Mouse (Mus musculus) hindbrain, postnatal 0 days (tissue): ENCODE results near the gene Zfp426. TPM values are rescaled to one million over a fixed set of nuclear protein-coding genes. Genes with fewer than 3 reads are reported as not detected.

ENCODE experiments used
- ATAC-seq: fragments of 200-750 bp; cut with Nextera tagmentation; 2 replicates; pipeline ENCODE4 v1.8.0; 2017; ENCODE audit warnings: mild to moderate bottlenecking, moderate TSS enrichment, moderate library complexity
- DNase-seq: peaks from one replicate; pipeline ENCODE4 v3.0.0-alpha.2; 2015; ENCODE audit warnings: low spot score
- H3K27ac ChIP-seq: fragments of 300-500 bp; sonication (generic); 2 replicates; pipeline ENCODE4 v1.5.1; 2014; ENCODE audit warnings: mild to moderate bottlenecking
- H3K27me3 ChIP-seq: fragments of 300-500 bp; sonication (generic); 2 replicates; pipeline ENCODE4 v1.6.1; 2014; ENCODE audit warnings: low read length, mixed read lengths; ENCODE audit not compliant: insufficient read depth
- H3K36me3 ChIP-seq: fragments of 300-500 bp; sonication (generic); 2 replicates; pipeline ENCODE4 v1.6.1; 2014; ENCODE audit warnings: low read length, mixed read lengths; ENCODE audit not compliant: insufficient read depth
- H3K4me1 ChIP-seq: fragments of 300-500 bp; sonication (generic); 2 replicates; pipeline ENCODE4 v1.6.1; 2014; ENCODE audit warnings: antibody characterized with exemption, low read length, mixed read lengths; ENCODE audit not compliant: insufficient read depth
- H3K4me2 ChIP-seq: fragments of 300-500 bp; sonication (generic); 2 replicates; pipeline ENCODE4 v1.6.1; 2014; ENCODE audit warnings: low read depth, mild to moderate bottlenecking, low read length, moderate library complexity, mixed read lengths
- H3K4me3 ChIP-seq: fragments of 300-500 bp; sonication (generic); 2 replicates; pipeline ENCODE4 v1.5.1; 2014; ENCODE audit warnings: low read length
- H3K9ac ChIP-seq: fragments of 300-500 bp; sonication (generic); replicated peaks from 2 replicates; pipeline ENCODE4 v1.6.1; 2014; ENCODE audit warnings: mild to moderate bottlenecking, low read length, moderate library complexity, mixed read lengths
- H3K9me3 ChIP-seq: fragments of 300-500 bp; sonication (generic); 2 replicates; pipeline ENCODE4 v1.6.1; 2016; ENCODE audit warnings: low read length, mixed read lengths
- CTCF ChIP-seq: IDR thresholded peaks from 2 replicates; pipeline ENCODE4 v1.5.1; 2016; ENCODE audit warnings: antibody characterized with exemption, control low read depth, low read depth
- WGBS: fragments of 180-500 bp; shearing (Covaris S2); extraction: QIAGEN DNeasy Blood & Tissue Kit; methylation state at CpG from one replicate; pipeline ENCODE4 v1.1.7; 2014; 5-methylcytosine and 5-hydroxymethylcytosine counted together
- polyA plus RNA-seq: library from polyadenylated mRNA; unstranded; fragments of >200 nt; fragmentation: Nextera tagmentation; extraction: Ambion mirVana; gene quantifications from 2 replicates; pipeline ENCODE4 v1.2.1, GENCODE M21; 2015
- total RNA-seq: library from RNA; depleted of rRNA; stranded (reverse); fragments of >200 nt; gene quantifications from 2 replicates; pipeline ENCODE4 v1.2.3, GENCODE M21; 2014; rRNA removed

Zfp426 gene
- total and polyA plus RNA-seq, 2 experiments from 2014 or later: 22.1 to 48.3 TPM

DNA sequence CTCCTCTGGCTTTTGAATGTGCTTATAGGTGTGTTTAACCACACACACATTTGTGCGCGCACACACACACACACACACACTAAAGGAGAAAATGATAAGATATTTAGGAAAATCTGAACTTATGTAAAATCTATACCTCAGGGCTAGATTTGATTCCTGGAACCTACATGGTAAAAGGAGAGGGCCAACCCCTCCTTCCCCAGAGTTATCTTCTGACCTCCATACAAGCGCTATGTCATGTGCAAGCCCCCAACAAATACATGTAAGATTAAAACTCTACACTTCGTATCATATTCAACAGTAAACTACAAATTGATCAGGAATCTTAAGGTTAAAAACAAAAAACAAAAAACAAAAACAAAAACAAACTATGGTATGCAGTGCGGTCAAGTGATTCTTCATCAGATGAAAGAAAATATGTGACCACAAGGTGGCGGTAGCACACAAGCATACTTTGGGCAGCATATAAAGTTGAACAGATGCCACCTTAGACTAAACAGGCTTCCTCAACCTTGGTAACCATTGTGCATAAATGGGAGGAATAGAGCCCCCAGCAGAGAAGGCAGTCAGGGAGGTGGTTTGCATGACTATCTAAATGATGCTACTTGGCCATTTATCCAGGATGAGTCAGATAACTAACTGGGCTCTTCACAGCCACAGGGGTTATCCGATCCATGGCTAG, 25.6 kb downstream of the Zfp426 start:
- Histone ChIP-seq H3K36me3 (peaks cover 24% of the 10 kb centered on the region), H3K4me3 (no peak overlapping the region), H3K4me2 (no peak overlapping the region), H3K27ac (no peak overlapping the region), H3K9ac (no peak overlapping the region), H3K27me3 (no peaks in the 10 kb centered on the region), H3K4me1 (no peaks in the 10 kb centered on the region), H3K9me3 (no peaks in the 10 kb centered on the region)
- WGBS: 55% methylated on average over 7 of the region's 7 CpGs
- TF ChIP-seq CTCF: peak; percentile 91
- ATAC-seq (peak; percentile 82), DNase-seq (peak; percentile 91)

- no peaks in the 10 kb centered on the region for H3K27me3 ChIP-seq
- WGBS: under 1% methylated on average over 48 of the region's 48 CpGs
- H3K9me3 ChIP-seq: no peaks in the 10 kb centered on the region
- H3K36me3 ChIP-seq: peaks cover 5% of the 10 kb centered on the region; the same call in 1 of the 2 replicates
- H3K9ac ChIP-seq: peak within 1 kb of the TSS; percentile 81
- H3K4me1 ChIP-seq: peaks cover 6% of the 10 kb centered on the region
- H3K27ac ChIP-seq: peak within 1 kb of the TSS; percentile 89
- peak; percentile 89 for DNase-seq
- peak within 1 kb of the TSS; percentile 62 for H3K4me3 ChIP-seq
- ATAC-seq: peak; percentile 93
- no peak for TF ChIP-seq CTCF
- peak within 1 kb of the TSS; percentile 87 for H3K4me2 ChIP-seq
Observed at GRCm38 (mm10) chr9:20459377-20460317, 32.9 kb downstream of the Zfp426 start, which contains the start of gene Zfp26. TSS of gene Zfp26 (minus strand) at chr9:20460162.

- WGBS: 86% methylated on average over 4 of the region's 4 CpGs
- no peak overlapping the region for H3K4me3 ChIP-seq
- H3K36me3 ChIP-seq: peaks cover 8% of the 10 kb centered on the region; the same call in 1 of the 2 replicates
- no peak for ATAC-seq
- no peak overlapping the region for H3K4me2 ChIP-seq
- no peak overlapping the region for H3K27ac ChIP-seq
- H3K27me3 ChIP-seq: no peaks in the 10 kb centered on the region
- H3K9me3 ChIP-seq: no peaks in the 10 kb centered on the region
- DNase-seq: no peak
- no peak for TF ChIP-seq CTCF
- H3K4me1 ChIP-seq: peaks cover under 1% of the 10 kb centered on the region; the same call in 1 of the 2 replicates
- H3K9ac ChIP-seq: no peak overlapping the region
Observed at GRCm38 (mm10) chr9:20453647-20454046, 38.9 kb downstream of the Zfp426 start.

DNA sequence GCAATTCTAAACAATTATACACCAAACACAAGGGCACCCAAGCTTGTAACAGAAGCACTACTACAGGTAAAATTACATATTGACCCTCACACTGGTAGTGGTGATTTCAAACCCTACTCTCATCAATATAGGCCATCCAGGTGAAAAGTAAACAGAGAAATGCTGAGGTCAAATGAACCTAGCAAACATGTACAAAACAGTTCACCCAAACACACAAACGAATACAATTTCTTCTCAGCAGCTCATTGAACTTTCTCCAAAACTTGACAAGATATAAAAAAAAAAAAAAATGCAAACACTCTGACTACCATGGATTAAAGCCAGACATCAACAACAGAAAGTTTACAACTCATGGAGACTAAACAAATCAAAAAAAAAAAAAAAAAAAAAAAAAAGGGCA, 41.1 kb downstream of the Zfp426 start:
- ATAC-seq: no peak
- Histone ChIP-seq H3K4me1 (no peaks in the 10 kb centered on the region), H3K9ac (no peak overlapping the region), H3K4me2 (no peak overlapping the region), H3K36me3 (peaks cover 11% of the 10 kb centered on the region; the same call in 1 of the 2 replicates), H3K27me3 (no peaks in the 10 kb centered on the region), H3K9me3 (no peaks in the 10 kb centered on the region), H3K27ac (no peak overlapping the region), H3K4me3 (no peak overlapping the region)
- DNase-seq: no peak
- no peak for TF ChIP-seq CTCF
- 100% methylated on average over 1 of the region's 1 CpGs for whole genome bisulfite sequencing

GRCm38 (mm10) chr9:20443183-20443783, 49.3 kb downstream of the Zfp426 start:
- WGBS: 80% methylated on average over 4 of the region's 4 CpGs
- TF ChIP-seq CTCF: no peak
- no peak overlapping the region for H3K4me3 ChIP-seq
- DNase-seq: no peak
- H3K27ac ChIP-seq: no peak overlapping the region
- no peaks in the 10 kb centered on the region for H3K4me1 ChIP-seq
- no peaks in the 10 kb centered on the region for H3K9me3 ChIP-seq
- no peak overlapping the region for H3K9ac ChIP-seq
- no peak for ATAC-seq
- H3K36me3 ChIP-seq: peaks cover 43% of the 10 kb centered on the region
- no peak overlapping the region for H3K4me2 ChIP-seq
- H3K27me3 ChIP-seq: no peaks in the 10 kb centered on the region

GRCm38 (mm10) chr9:20430004-20430403, 62.5 kb downstream of the Zfp426 start:
- 83% methylated on average over 3 of the region's 3 CpGs for WGBS
- no peak for DNase-seq
- H3K4me1 ChIP-seq: no peaks in the 10 kb centered on the region
- H3K27ac ChIP-seq: no peak overlapping the region
- H3K4me2 ChIP-seq: no peak overlapping the region
- no peaks in the 10 kb centered on the region for H3K27me3 ChIP-seq
- TF ChIP-seq CTCF: no peak
- peaks cover 5% of the 10 kb centered on the region; the same call in 1 of the 2 replicates for H3K36me3 ChIP-seq
- no peak overlapping the region for H3K9ac ChIP-seq
- H3K9me3 ChIP-seq: no peaks in the 10 kb centered on the region
- H3K4me3 ChIP-seq: no peak overlapping the region
- no peak for ATAC-seq

Other genes starting within 250 kb of the Zfp426 start
- gene Olfr39, start 210.4 kb downstream of the Zfp426 start, total RNA-seq: not detected in 2 replicates
- not detected in 2 replicates for gene Olfr39, start 210.4 kb downstream of the Zfp426 start, polyA plus RNA-seq
- not detected in 2 replicates for gene Olfr873, start 194.2 kb downstream of the Zfp426 start, total RNA-seq
- gene Olfr873, start 194.2 kb downstream of the Zfp426 start, polyA plus RNA-seq: not detected in 2 replicates
- gene Olfr18, start 156.7 kb downstream of the Zfp426 start, total RNA-seq: not detected in 2 replicates
- gene Olfr18, start 156.7 kb downstream of the Zfp426 start, polyA plus RNA-seq: 0.06 TPM in 1 of 2 replicates, not detected in the other
- 9.7 and 24.0 TPM in 2 replicates for gene Zfp560, start 107.6 kb downstream of the Zfp426 start, total RNA-seq
- 72.4 and 78.3 TPM in 2 replicates for gene Zfp560, start 107.6 kb downstream of the Zfp426 start, polyA plus RNA-seq
- 21.4 and 22.1 TPM in 2 replicates for gene Zfp26, start 32.6 kb downstream of the Zfp426 start, total RNA-seq
- 8.0 and 11.2 TPM in 2 replicates for gene Zfp26, start 32.6 kb downstream of the Zfp426 start, polyA plus RNA-seq
- gene Zfp266, start 28.7 kb upstream of the Zfp426 start, total RNA-seq: 67.5 and 83.3 TPM in 2 replicates
- gene Zfp266, start 28.7 kb upstream of the Zfp426 start, polyA plus RNA-seq: 50.9 and 51.4 TPM in 2 replicates
- 16.4 and 17.4 TPM in 2 replicates for gene Zfp846, start 88.5 kb upstream of the Zfp426 start, total RNA-seq
- gene Zfp846, start 88.5 kb upstream of the Zfp426 start, polyA plus RNA-seq: 38.6 and 40.6 TPM in 2 replicates
- gene Ubl5, start 150.1 kb upstream of the Zfp426 start, total RNA-seq: 169 and 274 TPM in 2 replicates
- gene Ubl5, start 150.1 kb upstream of the Zfp426 start, polyA plus RNA-seq: 528 and 550 TPM in 2 replicates
- 16.9 and 18.8 TPM in 2 replicates for gene Fbxl12, start 152.0 kb upstream of the Zfp426 start, total RNA-seq
- 11.4 and 13.0 TPM in 2 replicates for gene Fbxl12, start 152.0 kb upstream of the Zfp426 start, polyA plus RNA-seq
- gene Pin1, start 159.3 kb upstream of the Zfp426 start, total RNA-seq: 31.7 and 44.3 TPM in 2 replicates
- gene Pin1, start 159.3 kb upstream of the Zfp426 start, polyA plus RNA-seq: 65.7 and 68.0 TPM in 2 replicates